Mouse (Mus musculus): ENCODE measurements around the gene Ccdc71.

The Ccdc71 gene

DNA sequence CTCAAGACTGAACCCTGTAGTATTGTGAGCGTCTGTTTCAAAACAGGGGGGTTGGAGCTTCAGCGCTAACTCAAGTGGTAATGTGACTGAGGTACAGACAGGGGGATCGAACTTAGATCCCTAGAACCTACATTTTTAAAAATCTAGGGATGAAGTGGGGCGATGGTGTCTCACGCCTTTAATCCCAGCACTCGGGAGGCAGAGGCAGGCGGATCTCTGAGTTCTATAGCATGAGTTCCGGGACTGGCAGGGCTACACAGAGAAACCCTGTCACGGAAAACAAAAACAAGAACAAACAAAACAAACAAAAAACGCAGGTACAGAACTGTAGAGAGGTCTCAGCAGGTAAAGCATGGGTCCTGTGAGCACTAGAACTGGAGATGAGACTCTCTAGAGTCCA is 3.4 kb upstream of the Ccdc71 start:
- in situ Hi-C loops (cut with MboI, MseI) = no loop called here

- in situ Hi-C loops (cut with MboI, MseI) = no loop called here
Measured at GRCm38 (mm10) chr9:108459939-108460318, 398 bp upstream of the Ccdc71 start.

DNA sequence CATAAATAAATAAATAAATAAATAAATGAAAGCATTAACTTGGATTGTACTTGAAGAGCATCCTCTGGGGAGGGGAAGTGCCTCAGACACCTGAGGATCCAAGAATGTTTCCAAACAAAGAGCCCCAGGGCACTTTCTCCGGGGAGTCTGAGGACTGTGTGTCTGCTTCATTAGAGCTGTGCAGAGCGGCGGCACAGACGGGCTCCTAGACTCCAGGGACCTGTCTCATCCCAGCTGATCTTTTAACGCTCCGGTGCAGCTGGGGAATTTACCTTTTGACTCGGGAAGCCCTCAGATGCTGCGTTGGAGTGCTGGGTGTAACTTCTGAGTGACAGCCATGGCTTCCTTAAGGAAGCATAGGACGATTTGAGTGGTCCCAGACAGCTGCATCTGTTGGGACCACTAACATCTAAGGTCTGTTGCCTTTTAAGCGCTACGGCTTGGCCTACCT is 879 bp downstream of the Ccdc71 start, which contains the start of gene Klhdc8b:
Gene Klhdc8b, minus strand, starts transcription at position 401 of the 451 bp plus-strand sequence.
- in situ Hi-C loops (cut with MboI, MseI) = no loop called here

GRCm38 (mm10) chr9:108461675-108462074 is 1.3 kb downstream of the Ccdc71 start:
- in situ Hi-C loops (cut with MboI, MseI) = no loop called here

GRCm38 (mm10) chr9:108462192-108462591 is 1.9 kb downstream of the Ccdc71 start:
- in situ Hi-C loops (cut with MboI, MseI) = no loop called here

DNA sequence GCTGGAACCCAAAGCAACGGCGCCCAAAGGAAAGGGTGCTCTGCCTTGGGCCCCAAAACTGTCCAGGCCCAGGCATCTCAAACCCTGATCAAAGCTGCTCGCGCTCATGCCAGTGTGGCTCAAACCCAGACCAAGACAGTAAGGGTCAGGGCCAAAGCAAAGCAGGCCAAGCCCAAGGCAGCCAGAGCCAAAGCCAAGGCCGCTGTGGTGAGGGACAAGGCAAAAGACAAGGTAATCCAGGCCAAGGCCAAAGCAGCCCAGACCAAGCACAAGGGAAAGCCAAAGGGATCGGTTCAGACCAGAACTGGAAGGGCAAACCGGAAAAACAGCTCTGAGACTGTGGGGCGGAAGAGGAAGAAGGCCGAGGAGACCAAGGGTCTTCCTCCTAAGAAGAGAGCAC is 3.4 kb downstream of the Ccdc71 start:
- in situ Hi-C loops (cut with MboI, MseI) = no loop called here

GRCm38 (mm10) chr9:108466219-108466618 is 5.9 kb downstream of the Ccdc71 start:
- in situ Hi-C loops (cut with MboI, MseI) = no loop called here

GRCm38 (mm10) chr9:108469430-108469829 is 9.1 kb downstream of the Ccdc71 start:
- in situ Hi-C loops (cut with MboI, MseI) = no loop called here

- in situ Hi-C loops (cut with MboI, MseI) = no loop called here
Measured at GRCm38 (mm10) chr9:108469845-108470244, 9.5 kb downstream of the Ccdc71 start.

GRCm38 (mm10) chr9:108474528-108474927 is 14.2 kb downstream of the Ccdc71 start:
- in situ Hi-C loops (cut with MboI, MseI) = no loop called here

GRCm38 (mm10) chr9:108478638-108479156 is 18.4 kb downstream of the Ccdc71 start:
- in situ Hi-C loops (cut with MboI, MseI) = no loop called here

DNA sequence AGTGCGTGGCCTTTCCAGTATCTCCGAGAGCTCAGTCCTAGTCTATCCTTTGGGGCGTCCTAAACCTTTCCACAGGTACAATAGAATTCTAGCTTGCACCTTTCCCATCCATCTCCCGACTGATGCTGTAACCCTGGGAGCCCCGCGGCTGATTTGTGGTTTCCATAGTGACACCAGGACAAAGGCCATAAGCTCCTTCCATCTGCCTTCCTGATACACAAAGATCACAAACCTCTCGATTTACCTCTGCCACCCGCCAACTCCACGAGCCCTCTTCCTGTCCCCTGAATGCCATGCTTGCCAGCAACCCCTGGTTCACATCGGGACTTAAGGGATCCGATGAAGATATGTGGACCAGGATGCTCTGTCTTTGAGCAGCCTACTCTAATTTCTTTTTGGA is 18.9 kb downstream of the Ccdc71 start:
- in situ Hi-C loops (cut with MboI, MseI) = no loop called here

GRCm38 (mm10) chr9:108479721-108480351 is 19.5 kb downstream of the Ccdc71 start, which contains the start of gene Lamb2:
Lamb2 (plus strand) TSS chr9:108479736.
- in situ Hi-C loops (cut with MboI, MseI) = loop anchor here (10.0 kb wide), 1 partner anchor 435 kb away; the partner anchor contains the start of gene Tmem89

DNA sequence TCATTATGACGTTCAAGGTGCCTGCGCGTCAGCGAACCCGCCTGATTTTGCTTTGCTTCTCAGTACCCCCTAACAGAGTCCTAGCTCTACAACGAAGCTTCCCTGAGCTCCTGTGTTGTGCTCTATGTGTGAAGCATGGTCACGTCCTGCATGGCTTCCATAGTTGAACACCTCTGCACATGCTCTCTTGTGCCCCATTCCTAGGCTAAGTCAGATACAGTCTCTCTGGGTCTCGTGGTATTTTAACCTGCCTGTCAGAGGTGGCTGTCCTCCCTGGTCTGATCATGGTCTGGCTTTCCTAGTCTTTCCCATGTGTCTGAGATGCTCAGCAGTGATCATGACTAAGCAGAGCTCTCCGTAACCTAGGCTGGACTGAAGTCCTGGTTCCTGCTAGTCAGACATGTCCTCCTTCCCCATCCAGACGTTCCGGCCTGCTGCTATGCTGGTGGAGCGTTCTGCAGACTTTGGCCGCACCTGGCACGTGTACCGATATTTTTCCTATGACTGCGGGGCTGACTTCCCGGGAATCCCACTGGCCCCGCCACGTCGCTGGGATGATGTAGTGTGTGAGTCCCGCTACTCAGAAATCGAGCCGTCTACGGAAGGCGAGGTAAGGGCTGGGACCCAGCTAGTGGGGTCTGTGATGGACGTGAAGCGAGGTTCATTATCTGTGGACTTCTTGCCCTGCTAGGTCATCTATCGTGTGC is 20.6 kb downstream of the Ccdc71 start:
- in situ Hi-C loops (cut with MboI, MseI) = loop anchor here (10.0 kb wide), 1 partner anchor 434 kb away; the partner anchor contains the start of gene Tmem89

- in situ Hi-C loops (cut with MboI, MseI) = loop anchor here (10.0 kb wide), 1 partner anchor 433 kb away; the partner anchor contains the start of gene Tmem89
Measured at GRCm38 (mm10) chr9:108481520-108482210, 21.3 kb downstream of the Ccdc71 start.

DNA sequence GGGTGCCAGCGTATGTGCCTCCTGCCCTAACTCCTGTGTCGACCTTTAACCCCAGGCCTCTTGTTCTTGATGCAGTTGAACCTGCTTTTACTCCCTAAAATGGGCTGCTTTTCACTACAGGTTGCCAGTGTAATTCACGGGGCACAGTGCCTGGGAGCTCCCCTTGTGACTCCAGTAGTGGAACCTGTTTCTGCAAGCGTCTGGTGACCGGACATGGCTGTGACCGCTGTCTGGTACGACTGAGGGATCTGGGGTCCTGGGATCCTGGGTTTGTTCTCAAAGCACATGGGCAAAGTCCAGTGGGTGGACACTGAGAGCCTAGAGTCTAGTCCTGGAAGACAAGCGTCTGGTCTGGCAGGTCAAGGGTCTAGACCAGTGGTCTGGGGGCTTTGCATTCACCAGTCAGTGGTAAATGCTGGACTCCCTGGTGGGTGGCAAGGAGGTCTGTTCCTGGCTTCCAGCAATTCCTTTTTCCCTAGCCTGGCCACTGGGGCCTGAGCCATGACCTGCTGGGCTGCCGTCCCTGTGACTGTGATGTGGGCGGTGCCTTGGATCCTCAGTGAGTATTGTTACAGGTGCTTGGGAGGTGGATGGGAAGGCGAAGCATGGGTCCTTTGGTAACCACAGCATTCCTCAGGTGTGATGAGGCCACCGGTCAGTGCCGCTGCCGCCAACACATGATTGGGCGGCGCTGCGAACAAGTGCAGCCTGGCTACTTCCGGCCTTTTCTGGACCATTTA is 22.9 kb downstream of the Ccdc71 start:
- in situ Hi-C loops (cut with MboI, MseI) = loop anchor here (10.0 kb wide), 1 partner anchor 432 kb away; the partner anchor contains the start of gene Tmem89

GRCm38 (mm10) chr9:108484021-108484420 is 23.7 kb downstream of the Ccdc71 start:
- in situ Hi-C loops (cut with MboI, MseI) = loop anchor here (10.0 kb wide), 1 partner anchor 431 kb away; the partner anchor contains the start of gene Tmem89

DNA sequence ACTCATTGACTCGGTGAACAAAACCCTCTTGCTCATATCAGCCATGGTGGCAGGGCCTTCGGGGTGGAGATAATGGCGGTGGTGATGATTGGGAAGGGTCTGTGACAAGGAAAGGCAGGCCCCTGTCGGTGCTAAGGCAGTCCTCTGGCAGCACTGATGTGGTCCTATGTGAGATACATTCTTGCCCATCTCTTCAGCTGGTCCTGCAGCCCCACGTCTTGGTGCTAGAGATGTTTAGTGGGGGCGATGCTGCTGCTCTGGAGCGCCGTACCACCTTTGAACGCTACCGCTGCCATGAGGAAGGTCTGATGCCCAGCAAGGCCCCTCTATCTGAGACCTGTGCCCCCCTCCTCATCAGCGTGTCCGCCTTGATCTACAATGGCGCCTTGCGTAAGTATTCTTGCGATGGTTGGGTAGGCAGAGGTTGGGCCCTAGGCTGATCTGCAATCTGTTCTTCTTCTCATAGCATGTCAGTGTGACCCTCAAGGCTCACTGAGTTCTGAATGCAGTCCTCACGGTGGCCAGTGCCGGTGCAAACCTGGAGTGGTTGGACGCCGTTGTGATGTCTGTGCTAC is 25.1 kb downstream of the Ccdc71 start:
- in situ Hi-C loops (cut with MboI, MseI) = loop anchor here (10.0 kb wide), 1 partner anchor 429 kb away; the partner anchor contains the start of gene Tmem89

DNA sequence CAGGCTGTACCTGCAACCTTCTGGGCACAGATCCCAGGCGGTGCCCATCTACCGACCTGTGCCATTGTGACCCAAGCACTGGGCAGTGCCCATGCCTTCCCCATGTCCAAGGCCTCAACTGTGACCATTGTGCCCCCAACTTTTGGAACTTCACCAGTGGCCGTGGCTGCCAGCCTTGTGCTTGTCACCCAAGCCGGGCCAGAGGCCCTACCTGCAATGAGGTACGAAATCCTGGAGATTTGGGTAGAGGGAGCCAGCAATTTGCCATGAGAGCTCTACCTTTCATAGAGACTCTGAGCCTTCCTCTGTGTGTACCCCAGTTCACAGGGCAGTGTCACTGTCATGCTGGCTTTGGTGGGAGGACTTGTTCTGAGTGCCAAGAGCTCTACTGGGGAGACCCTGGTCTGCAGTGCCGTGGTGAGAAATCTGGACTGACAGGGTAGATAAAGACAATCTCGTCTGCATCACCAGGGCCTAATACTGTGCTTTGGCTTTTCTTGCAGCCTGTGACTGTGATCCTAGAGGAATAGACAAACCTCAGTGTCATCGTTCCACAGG is 26.7 kb downstream of the Ccdc71 start:
- in situ Hi-C loops (cut with MboI, MseI) = loop anchor here (10.0 kb wide), 1 partner anchor 428 kb away; the partner anchor contains the start of gene Tmem89

GRCm38 (mm10) chr9:108488403-108488802 is 28.1 kb downstream of the Ccdc71 start:
- in situ Hi-C loops (cut with MboI, MseI) = loop anchor here (10.0 kb wide), 1 partner anchor 426 kb away; the partner anchor contains the start of gene Tmem89
